Mouse (Mus musculus) NIH3T3 (cell line): ENCODE data around the gene Btbd19.

Source experiments
- DNase-seq: peaks from one replicate; pipeline ENCODE4 v3.0.0-alpha.2; 2012; ENCODE audit warnings: low read depth

Gene Btbd19

DNA sequence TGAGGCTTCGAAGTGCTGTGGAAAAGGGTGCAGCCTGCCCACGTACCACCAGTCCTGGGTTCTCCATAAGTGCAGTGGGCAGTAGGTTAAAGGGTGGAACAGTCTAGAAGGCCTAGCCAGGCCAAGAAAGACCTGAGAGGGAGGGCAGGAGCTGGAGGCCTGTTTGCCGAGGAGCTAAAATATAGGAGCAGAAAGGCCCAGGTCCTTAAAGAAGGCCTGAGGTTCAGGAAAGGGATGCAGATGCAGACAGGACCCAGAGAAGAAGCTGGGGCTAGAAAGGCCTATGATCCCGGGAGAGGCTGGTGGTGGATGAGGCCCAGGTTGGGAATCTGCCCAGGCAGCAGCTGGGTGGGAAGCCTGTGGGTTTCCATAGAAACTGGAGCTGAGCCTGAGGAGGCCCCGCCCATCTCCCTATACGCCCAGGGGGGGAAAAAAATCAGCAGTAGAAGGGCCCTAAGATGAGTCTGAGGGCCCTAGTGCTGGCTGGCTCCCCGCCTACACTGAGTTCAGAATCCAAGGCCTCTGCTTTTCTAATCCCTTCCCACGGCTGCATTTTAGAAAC is at the start of gene Btbd19:
Btbd19 (minus strand) TSS at position 378 of the 562 bp plus-strand sequence.
- DNase-seq: peak; percentile 98

GRCm38 (mm10) chr4:117169936-117170335 is 44.4 kb upstream of the Btbd19 start:
- DNase-seq: no peak

GRCm38 (mm10) chr4:117161183-117161582 is 35.7 kb upstream of the Btbd19 start:
- DNase-seq: no peak

DNA sequence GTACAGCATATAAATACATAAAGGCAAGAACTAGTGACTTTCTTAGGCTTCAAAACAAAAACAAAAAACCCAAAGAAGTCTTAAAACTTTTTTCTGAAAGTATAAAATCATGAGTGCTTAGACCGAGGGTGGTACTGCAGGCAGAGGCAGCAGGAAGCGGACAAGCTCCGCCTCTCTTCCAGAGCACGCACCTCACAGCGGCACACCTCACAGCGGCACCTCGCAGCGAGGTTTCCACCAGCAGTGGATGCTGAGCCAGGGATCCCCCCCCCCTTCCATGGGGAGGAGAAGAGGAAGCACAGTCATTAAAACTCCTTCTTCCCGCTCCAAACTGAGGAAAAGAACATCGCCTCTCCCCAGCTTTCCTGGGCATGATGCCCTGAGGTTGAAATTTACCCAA is 34.1 kb upstream of the Btbd19 start:
- DNase-seq: no peak

GRCm38 (mm10) chr4:117156372-117156771 is 30.8 kb upstream of the Btbd19 start:
- DNase-seq: no peak

DNA sequence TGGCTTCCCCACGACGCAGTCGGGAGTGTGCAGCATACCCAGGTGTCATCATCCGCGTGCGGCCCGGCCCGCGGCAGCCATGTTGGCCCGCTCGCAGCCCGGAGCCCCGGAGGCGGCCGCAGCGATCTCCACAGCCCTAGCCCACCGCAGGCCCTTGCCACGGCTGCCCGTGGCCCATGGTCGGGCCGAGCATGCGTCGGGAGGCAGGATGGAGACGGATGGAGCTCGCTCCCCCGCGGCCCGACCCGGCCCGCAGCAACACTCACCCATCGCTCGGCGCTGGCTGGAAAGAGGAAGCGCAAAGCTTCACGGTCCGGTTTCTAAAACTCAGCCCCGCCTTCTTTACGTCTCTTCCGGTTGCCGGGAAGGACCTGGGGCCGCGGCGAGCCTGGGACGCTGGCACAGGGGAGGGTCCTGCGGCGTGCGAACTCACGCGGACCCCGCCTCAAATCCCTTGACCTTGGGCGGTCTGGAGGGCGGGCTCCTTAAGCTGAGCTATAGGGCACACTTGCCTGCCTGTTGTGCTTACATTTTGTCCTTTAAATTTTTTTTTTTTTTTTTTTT is 30.3 kb upstream of the Btbd19 start, which contains the start of gene Rps8:
Rps8 (minus strand) TSS at position 452 of the 564 bp plus-strand sequence.
- peak; percentile 92 for DNase-seq

DNA sequence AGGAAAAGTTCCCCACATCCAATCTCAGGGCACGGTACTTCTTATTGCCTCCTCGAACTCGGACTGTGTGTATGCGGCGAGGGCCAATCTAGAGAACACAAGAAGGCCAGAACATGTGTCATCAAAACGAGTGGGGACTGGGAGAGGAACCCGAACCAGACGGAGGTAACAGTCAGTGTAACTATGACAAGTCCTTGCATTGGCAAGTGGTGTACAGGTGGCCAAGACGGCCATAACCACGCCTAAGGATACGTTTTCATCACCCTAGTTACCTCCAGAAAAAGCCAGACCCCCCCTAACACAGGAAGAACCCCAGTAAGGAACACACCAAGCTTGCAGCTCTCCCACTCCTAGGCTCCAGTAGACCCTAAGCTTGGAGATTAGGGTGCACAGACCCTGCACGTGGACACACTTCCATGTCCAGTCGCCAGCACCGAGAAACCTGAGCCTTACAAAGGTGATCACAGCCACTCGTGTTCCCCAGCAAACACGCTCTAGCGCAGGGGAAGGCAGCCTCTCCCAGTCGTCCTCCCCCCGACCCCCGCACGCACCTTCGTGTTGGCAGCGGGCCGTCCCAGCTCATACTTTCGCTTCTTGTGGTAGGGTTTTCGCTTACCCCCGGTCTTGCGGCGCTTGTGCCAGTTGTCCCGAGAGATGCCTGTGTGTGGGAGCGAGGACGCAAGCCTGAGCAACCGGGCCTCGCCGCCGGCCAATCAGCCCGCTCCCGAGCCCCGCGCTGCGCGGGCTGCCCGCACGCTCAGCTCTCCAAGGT is 29.7 kb upstream of the Btbd19 start:
- peak; percentile 43 for DNase-seq

DNA sequence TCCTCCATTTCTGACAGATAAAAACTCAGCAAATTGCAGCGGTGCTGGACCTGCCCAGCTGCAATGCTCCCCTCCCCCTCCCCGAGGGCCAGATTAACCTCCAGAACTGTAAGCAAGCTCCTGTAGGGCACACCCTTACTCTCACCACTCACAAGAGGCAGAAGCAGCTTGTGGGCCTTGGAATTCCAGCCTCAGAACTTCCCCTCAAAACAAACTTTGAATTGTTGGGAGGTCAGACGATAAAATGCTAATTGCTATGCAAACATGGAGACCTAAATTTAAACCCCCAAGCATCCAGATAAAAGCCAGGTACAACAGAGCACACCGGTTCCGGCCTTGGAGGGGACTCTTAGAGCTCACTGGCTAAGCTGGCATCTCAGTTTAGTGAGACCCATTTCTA is 27.2 kb upstream of the Btbd19 start:
- DNase-seq: no peak

DNA sequence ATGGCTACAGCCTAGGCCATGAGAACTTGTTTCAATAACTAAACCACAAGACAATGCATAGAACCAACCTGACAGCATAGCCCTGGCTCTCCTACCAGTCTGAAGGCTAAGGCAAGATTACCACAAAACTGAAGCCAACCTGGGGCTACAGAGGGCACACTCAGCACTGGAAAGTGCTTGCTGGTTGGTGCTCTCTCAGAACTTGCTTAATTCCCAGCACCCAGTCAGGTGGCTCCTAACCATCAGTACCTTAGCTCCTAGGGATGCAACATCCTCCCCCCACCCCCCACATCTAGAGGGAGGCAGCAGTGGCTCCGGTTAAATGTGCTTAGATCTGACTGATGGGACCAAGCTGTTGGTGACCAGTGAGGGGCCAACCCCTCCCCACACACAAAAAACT is 25.9 kb upstream of the Btbd19 start:
- DNase-seq: no peak

DNA sequence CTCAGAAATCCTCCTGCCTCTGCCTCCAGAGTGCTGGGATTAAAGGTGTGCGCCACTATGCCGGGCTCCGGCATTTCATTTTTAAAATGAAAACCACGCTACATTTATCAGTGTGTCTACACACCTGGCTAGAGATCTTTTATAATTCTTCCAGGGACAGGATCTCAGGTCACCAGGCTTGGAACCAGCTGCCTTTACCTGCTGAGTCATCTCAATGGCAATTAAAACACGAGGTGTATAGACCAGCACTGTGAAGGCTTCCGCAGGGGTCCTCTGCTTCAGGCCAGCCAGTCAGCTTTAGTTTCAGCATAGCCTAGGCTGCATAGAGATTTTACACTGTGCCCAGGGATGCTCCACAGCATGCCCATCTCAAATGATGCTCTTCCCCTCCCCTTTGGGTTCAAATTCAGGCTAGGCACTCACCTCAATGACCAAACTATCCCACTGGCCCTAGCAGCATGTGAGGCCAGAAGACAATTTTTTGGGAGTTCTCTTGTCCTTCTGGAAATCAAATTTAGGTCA is 24.7 kb upstream of the Btbd19 start:
- DNase-seq: no peak

DNA sequence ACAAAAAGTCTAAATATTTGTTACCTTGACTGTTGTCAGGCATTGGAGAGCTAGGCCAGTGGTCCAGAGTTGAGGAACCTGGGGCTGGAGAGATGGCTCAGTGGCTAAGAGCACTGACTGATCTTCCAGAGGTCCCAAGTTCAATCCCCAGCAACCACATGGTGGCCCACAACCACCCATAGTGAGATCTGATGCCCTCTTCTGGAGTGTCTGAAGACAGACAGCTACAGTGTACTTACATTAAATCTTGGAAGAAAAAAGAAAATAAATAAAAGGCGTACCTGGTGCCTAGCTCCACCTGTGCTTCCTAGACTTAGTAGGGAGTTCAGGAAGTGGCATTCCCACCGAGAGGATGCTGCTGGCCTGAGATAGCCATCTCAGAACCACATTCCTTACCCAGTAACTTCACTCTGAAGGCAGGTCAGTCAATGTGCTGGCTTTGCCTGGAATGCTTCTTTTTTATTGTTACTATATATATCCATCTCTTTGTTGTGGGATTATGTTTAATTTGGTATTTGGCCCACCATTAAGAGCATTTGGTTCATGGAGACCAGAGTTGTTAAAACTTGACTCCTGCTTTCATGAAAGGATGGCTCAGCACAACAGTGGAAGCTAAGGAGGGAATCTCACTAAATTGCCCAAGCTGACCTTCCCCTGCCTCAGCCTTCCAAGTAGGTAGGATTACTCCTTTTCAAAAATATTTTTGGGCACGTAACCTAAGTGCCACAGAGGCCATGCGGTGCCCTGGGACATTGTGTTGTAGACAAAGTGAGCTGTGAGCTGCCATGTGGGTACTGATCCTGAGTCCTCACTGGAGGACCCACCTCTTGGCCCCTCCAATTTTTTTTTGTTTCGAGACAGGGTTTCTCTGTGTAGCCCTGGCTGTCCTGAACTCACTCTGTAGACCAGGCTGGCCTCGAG is 24.0 kb upstream of the Btbd19 start:
- no peak for DNase-seq

GRCm38 (mm10) chr4:117148815-117149214 is 23.3 kb upstream of the Btbd19 start:
- DNase-seq: no peak

DNA sequence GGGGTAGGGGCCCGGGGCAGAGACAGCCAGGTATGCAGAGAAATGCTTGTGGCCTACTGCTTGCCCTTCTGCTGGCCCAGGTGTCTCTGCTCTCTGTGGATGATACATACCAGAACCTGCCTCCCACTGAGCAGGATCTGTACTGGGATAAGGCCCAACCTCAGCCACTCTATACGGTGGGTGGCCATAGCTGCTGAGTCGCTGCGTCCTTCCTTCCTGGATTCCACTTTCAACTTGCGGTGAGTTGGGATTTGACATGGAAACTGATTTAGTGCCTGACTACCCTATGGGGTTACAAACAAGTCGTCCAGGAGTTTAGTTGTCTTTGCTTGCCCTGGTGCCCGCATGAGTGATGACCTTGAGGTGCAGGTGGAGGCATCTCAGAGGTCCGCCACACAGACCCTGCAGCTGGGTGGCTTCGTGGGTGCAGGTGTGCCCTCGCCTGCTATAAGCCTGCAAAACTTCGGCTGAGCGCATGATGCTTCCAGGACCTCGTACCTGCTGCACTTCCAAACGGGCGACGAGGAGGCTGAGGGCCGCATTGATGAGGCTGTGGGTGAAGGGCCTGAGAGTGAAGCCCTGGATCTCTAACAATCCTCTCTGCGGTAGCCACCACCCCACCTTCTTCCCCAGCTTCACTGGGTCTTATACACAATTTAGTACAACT is 22.7 kb upstream of the Btbd19 start:
- no peak for DNase-seq

DNA sequence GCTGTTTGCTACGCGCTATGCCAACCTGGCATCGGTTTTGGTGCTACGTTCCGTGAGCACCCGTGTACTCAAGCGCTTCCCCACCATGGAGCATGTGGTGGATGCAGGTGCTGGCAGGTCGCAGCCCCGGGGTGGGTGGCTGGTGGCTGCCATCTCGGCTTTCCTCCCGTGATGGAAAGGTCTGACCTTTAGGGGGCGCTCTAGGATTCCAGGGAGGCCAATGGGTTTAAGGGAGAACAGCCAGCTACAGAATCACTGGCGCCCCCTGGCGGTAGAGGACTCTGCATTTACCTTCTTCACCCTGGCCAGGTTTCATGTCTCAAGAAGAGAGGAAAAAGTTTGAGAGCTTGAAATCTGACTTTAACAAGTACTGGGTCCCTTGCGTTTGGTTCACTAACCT is 20.7 kb upstream of the Btbd19 start:
- DNase-seq: peak; percentile 87

DNA sequence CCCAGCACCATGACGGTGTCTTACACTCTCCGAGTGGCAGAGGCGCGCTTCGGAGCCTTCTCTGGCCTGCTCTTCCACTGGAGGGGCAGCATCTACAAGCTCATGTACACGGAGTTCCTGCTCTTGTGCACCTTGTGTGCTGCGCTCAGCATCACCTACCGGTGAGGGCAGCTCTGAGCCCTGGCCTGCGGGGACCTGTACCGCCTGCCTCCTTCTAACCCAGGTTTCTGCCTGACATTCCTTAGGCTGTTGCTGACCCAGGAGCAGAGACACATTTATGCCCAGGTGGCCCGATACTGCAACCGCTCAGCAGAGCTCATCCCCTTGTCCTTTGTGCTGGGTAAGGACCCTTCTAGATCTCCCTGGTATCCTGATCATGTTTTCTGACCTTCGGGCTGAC is 19.7 kb upstream of the Btbd19 start:
- DNase-seq: no peak

- DNase-seq: no peak
Measured at GRCm38 (mm10) chr4:117143023-117143422, 17.5 kb upstream of the Btbd19 start.

DNA sequence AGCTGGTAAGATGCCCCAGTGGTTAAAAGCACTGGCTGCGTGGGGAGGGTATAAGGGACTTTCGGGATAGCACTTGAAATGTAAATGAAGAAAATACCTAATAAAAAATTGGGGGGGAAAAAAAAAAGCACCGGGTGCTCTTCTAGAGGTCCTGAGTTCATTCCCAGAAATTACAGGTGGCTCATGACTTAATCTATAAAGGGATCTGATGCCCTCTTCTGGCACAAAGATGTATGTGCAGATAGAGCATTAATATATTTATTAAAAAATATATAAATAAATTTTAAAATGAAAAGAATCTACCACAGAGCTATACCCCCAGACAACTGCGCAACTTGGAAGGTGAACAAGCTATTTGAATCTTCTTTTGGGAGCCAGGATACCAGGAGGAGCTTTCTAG is 15.1 kb upstream of the Btbd19 start:
- DNase-seq: peak; percentile 70

DNA sequence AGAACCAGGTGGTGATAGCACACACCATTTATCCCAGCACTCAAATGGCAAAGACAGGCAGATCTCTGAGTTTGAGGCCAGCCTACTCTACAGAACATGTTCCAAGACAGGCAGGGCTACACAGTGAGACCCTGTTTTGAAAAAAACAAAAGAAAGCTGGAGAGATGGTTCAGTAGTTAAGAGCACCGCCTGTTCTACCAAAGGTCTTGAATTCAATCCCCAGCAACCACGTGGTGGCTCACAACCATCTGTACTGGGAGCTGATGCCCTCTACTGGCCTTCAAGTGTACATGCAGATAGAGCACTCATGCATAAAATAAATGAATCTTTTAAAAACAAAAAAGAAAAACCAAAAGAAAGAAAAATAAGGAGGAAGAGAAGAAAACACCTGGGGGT is 13.7 kb upstream of the Btbd19 start:
- DNase-seq: peak; percentile 83

DNA sequence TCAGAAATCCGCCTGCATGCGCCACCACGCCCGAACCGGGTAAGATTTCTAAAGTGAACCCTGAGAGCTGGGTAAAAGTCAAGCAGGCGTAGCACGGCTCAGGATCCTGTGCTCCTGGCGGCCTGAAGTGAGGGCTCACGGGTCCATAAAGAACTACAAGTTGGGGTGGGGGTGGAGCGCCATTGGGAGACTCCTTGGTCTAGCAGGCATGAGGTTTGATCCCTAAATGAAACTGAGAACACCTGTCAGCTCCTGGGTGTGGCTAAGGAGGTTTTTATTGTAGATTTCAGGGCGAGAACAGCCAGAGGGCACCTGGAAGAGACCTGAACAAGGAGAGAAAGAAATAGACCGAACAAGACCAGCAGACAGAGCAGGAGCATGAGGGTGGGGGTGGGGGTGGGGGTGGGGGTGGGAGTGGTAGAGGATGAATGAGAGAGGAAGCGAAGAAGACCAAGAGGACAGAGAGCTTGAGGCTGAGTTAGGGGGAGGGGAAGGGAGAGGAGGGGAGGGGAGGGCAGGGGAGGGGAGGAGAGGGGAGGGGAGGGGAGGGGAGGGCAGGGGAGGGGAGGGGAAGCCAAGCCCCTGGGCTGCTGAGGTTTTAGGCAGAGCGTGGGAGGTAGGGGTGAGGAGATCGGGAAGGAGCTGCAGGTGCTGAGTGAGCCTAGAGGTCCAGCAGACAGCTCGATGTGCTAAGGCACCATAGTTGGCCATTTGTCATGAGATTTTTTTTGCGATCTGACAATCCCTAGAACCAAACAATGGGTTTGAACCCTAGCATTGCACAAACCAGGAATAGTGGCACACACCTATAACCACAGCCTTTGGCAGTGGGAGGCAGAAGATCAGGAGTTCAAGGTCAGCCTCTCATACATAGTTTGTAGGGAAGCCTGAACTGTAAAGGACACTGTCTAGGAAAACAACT is 13.0 kb upstream of the Btbd19 start:
- no peak for DNase-seq

GRCm38 (mm10) chr4:117136034-117136433 is 10.5 kb upstream of the Btbd19 start:
- DNase-seq: no peak

- no peak for DNase-seq
Measured at GRCm38 (mm10) chr4:117134601-117134995, 9.1 kb upstream of the Btbd19 start.
